Mouse (Mus musculus) limb, embryonic 11.5 days (tissue): ENCODE data around the gene Raet1e. TPM values are rescaled to one million over a fixed set of nuclear protein-coding genes. Genes with fewer than 3 reads are reported as not detected.
"Not testable (repeated sequence)": the region's sequence is repeated elsewhere in the genome, so short reads cannot be mapped to it uniquely, and the experiment has no call there.

ENCODE experiments used
- ATAC-seq: fragments of 200-750 bp; cut with Nextera tagmentation; 2 replicates; pipeline ENCODE4 v1.8.0; 2017; ENCODE audit warnings: low read depth; ENCODE audit not compliant: insufficient number of reproducible peaks, low FRiP score, low TSS enrichment
- DNase-seq: peaks from one replicate; pipeline ENCODE4 v3.0.0-alpha.2; 2015; ENCODE audit warnings: low spot score
- H3K27ac ChIP-seq: fragments of 300-500 bp; sonication (generic); replicated peaks from 2 replicates; pipeline ENCODE4 v1.5.1; 2014; ENCODE audit warnings: low read depth, mild to moderate bottlenecking, low read length
- H3K27me3 ChIP-seq: fragments of 300-500 bp; sonication (generic); 2 replicates; pipeline ENCODE4 v1.6.1; 2014; ENCODE audit warnings: mild to moderate bottlenecking, low read length, mixed read lengths; ENCODE audit not compliant: control insufficient read depth, insufficient read depth
- H3K36me3 ChIP-seq: fragments of 300-500 bp; sonication (generic); 2 replicates; pipeline ENCODE4 v1.6.1; 2014; ENCODE audit warnings: mild to moderate bottlenecking, low read length, moderate library complexity, mixed read lengths; ENCODE audit not compliant: control insufficient read depth, insufficient read depth
- H3K4me1 ChIP-seq: fragments of 300-500 bp; sonication (generic); 2 replicates; pipeline ENCODE4 v1.6.1; 2014; ENCODE audit warnings: low read length, mixed read lengths; ENCODE audit not compliant: control insufficient read depth, insufficient read depth
- H3K4me2 ChIP-seq: fragments of 300-500 bp; sonication (generic); 2 replicates; pipeline ENCODE4 v1.6.1; 2014; ENCODE audit warnings: low read depth, mild to moderate bottlenecking, moderate library complexity; ENCODE audit not compliant: severe bottlenecking
- H3K4me3 ChIP-seq: fragments of 300-500 bp; sonication (generic); 2 replicates; pipeline ENCODE4 v1.5.1; 2014; ENCODE audit warnings: low read depth, low read length
- H3K9ac ChIP-seq: fragments of 300-500 bp; sonication (generic); 2 replicates; pipeline ENCODE4 v1.6.1; 2014; ENCODE audit warnings: mild to moderate bottlenecking, low read length
- H3K9me3 ChIP-seq: fragments of 300-500 bp; sonication (generic); 2 replicates; pipeline ENCODE4 v1.6.1; 2016; ENCODE audit warnings: low read length; ENCODE audit not compliant: control insufficient read depth
- whole genome bisulfite sequencing: fragments of 180-500 bp; shearing (Covaris S2); extraction: QIAGEN DNeasy Blood & Tissue Kit; methylation state at CpG from one replicate; pipeline ENCODE4 v1.1.7; 2014; 5-methylcytosine and 5-hydroxymethylcytosine counted together
- polyA plus RNA-seq: library from polyadenylated mRNA; unstranded; fragments of >200 nt; fragmentation: Nextera tagmentation; extraction: Ambion mirVana; gene quantifications from 2 replicates; pipeline ENCODE4 v1.2.1, GENCODE M21; 2014

Raet1e gene
- polyA plus RNA-seq, 1 experiment from 2014 or later = 14.3 TPM

DNA sequence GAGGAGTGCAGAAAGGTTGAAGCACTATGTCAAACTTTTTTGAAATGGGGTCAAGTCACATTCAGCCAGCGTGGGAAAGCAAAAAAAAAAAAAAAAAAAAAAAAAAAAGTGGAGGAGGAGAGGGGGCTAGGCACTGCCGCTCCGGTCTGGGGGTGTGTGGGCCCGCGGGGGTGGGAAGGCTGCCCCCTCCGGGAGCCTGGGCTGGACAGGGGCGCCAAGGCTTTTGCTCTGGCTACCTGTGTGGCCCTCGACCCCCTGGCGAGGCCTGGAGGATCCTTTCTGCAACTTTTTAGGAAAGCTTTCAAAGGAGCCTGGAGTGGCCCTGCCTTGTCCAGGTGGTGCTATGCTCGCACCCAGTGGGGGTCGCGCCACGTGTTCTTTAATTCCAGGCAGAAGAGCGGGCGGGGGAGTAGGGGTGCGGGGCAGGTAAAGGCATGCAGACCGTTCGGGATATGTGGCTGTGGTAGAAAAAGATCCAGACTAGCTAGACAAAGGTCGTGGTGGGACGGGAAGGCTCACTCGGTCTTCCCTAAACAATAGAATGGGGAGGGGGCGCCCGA lies 1.3 kb downstream of the Raet1e start:
- H3K4me2 ChIP-seq = no peak overlapping the region
- no peak for ATAC-seq
- peaks cover 38% of the 10 kb centered on the region for H3K27me3 ChIP-seq
- no peak overlapping the region for H3K4me3 ChIP-seq
- no peak overlapping the region for H3K27ac ChIP-seq
- H3K9me3 ChIP-seq = no peaks in the 10 kb centered on the region
- WGBS = 1% methylated on average over 23 of the region's 23 CpGs
- DNase-seq = peak; percentile 34
- H3K4me1 ChIP-seq = no peaks in the 10 kb centered on the region
- no peak overlapping the region for H3K9ac ChIP-seq
- H3K36me3 ChIP-seq = no peaks in the 10 kb centered on the region

DNA sequence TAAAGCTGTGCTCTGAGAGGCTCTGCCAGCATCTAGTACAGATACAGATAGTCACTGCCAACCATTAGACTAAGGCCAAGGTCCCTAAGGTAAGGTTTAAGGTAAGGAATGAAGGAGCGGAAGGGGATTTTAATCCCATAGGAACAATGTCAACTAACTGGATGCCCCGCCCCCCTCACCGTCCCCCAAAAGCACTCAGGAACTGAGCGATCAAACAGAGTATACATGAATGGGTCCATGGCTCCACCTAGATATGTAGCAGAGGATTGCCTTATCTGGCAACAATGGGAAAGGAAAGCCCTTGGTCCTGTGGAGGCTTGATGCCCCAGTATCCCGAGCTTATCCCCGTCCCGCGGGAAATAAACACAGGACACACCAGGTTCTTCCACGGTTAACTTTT lies 4.9 kb downstream of the Raet1e start:
- not testable (repeated sequence) for H3K9me3 ChIP-seq, H3K4me1 ChIP-seq, H3K9ac ChIP-seq, H3K27ac ChIP-seq, H3K36me3 ChIP-seq, H3K4me3 ChIP-seq, ATAC-seq, DNase-seq
- WGBS = 14% methylated on average over 9 of the region's 9 CpGs
- Histone ChIP-seq H3K4me2 (peak overlapping the region; percentile 7; the same call in 1 of the 2 replicates), H3K27me3 (peaks cover 17% of the 10 kb centered on the region)

DNA sequence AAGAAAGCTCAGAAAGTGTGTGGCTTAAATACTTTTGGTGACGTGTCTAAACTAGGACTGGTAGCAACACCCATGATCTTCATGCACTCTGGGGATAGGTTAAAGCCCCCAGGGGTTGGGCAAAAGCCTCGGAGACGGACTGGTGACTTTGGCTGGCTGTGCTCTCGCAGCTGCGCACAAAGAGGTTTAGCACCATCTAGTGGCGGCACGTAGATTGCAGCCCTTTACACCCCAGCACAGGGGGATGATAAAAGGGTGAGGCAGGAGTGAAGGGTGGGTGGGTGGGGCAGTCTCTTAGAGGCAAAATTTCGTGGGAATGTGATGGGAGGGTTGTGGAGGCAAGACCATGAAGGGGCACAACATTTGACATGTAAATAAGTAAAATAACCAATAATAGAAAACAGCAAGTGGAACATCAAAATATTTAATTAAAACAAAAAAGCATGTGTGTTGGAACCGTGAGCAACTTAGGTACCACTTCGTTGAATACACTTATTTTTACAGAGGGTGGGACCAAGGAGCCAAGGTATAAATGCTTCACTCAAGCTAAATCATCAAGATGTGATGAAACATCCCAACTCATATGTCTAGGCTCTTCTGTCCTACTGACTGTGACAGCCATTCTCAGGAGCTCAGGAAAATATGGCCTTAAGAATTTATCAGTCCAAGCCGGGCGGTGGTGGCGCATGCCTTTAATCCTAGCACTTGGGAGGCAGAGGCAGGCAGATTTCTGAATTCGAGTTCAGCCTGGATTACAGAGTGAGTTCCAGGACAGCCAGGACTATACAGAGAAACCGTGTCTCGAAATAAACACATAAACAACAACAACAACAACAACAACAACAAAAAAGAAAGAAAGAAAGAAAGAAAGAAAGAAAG lies 5.6 kb downstream of the Raet1e start:
- not testable (repeated sequence) for H3K4me3 ChIP-seq, H3K9ac ChIP-seq, H3K9me3 ChIP-seq, H3K36me3 ChIP-seq, H3K27ac ChIP-seq, H3K4me1 ChIP-seq
- H3K4me2 ChIP-seq = peak overlapping the region; percentile 7; the same call in 1 of the 2 replicates
- ATAC-seq (peak; percentile 47; the same call in 1 of the 2 replicates), DNase-seq (peak; percentile 80)
- peaks cover 12% of the 10 kb centered on the region for H3K27me3 ChIP-seq
- WGBS = 38% methylated on average over 14 of the region's 16 CpGs

DNA sequence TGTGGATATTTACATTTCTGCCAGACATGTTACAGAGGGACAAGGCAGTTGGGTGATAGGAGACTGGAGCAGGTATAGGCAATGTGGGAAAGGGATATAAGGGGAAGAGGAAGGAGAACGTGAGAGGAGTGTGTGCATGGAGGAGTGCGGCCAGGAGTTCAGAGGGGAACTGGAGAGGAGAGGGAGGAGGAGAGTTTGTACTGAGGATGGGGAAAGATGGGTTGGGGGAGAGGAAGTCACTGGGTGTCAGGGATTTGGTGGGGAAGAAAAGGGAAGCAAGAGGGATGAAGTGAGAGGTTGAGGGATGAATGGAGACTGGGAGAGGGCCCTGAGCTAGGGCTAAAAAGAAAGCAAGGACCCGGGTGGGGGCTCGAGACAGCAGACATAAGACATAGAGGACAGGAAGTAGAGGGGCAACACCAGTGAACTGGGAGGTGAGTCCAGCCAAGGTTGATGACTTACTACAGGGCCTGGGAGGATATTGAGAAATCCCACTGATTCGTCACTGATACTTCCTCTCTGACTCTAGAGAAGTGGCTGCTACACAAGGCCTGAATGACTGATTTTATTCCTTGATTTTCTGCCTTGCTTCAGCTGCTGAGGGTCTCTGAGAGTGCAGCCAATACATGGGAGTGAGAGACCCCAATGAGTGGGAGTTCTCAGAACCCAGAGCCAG lies 7.1 kb downstream of the Raet1e start:
- ATAC-seq, H3K9ac ChIP-seq, H3K36me3 ChIP-seq, H3K9me3 ChIP-seq, H3K4me1 ChIP-seq, H3K27ac ChIP-seq, H3K27me3 ChIP-seq, H3K4me3 ChIP-seq, DNase-seq, H3K4me2 ChIP-seq: not testable (repeated sequence)
- WGBS = 59% methylated on average over 4 of the region's 5 CpGs

DNA sequence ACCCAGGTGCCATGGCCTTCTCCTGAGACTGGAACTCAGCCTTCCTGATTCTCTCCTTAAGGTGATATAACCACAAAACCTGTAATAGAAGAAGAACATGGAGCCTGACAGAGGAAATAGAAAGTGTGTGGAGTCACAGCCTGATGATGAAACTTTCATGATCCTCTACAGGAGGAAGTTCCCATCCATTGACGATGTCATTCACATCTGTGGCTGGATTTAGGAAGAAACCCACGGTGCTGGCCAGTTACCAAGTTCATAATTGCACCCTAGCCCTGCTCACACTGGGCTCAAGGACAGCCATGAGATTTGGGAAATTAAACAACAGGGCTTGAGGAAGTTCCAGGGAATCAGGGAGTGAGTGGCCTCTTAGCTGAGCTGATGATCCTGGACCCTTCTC lies 7.7 kb downstream of the Raet1e start:
- not testable (repeated sequence) for H3K4me1 ChIP-seq, H3K4me2 ChIP-seq, H3K9ac ChIP-seq, H3K36me3 ChIP-seq, H3K4me3 ChIP-seq, ATAC-seq, DNase-seq, H3K27ac ChIP-seq, H3K27me3 ChIP-seq, H3K9me3 ChIP-seq
- WGBS = 68% methylated on average over 2 of the region's 2 CpGs

DNA sequence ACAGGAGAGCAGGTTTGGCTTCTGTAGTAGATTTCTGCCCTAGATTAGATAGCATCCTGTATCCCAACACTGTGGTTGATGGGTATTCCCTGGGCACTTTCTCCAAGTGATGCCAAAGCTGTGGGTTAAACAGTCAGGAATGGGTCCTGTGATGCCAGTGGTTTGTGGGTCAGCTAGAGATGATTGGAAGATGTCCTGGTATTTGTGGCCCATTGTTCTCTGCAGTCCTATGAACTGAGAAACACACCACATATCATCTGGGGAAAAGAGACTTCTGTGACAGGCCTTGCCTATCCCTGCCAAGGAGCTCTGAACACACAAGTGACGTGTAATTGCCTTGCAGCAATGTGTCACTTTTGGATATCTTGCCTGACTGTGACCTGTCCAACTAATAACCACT lies 8.7 kb downstream of the Raet1e start:
- 79% methylated on average over 1 of the region's 1 CpGs for WGBS
- H3K36me3 ChIP-seq, DNase-seq, H3K4me3 ChIP-seq, H3K4me1 ChIP-seq, H3K27ac ChIP-seq, H3K9me3 ChIP-seq, H3K9ac ChIP-seq, H3K27me3 ChIP-seq, H3K4me2 ChIP-seq, ATAC-seq: not testable (repeated sequence)

DNA sequence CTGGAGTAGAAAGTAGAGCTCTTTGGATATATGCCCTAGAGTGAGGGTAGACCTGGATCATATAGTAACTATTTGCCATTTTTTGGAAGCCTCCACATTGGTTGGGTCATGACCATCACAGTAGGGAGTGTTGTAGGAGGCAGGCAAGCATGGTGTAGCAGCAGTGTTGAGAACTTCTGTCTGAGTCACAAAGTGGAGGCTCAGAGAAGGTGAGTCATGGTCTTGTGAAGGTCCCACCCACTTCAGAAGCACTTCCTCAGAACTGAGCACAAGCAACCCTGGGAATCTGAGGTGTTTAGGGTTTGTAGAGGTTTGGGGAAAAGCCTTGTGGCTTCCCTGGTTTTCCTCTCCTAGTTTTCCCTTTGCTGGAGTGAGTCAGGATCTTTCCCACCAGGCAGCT lies 10.7 kb downstream of the Raet1e start:
- not testable (repeated sequence) for H3K36me3 ChIP-seq, H3K27ac ChIP-seq, H3K4me3 ChIP-seq, H3K4me1 ChIP-seq, ATAC-seq, H3K9ac ChIP-seq, H3K27me3 ChIP-seq, H3K4me2 ChIP-seq, H3K9me3 ChIP-seq, DNase-seq

DNA sequence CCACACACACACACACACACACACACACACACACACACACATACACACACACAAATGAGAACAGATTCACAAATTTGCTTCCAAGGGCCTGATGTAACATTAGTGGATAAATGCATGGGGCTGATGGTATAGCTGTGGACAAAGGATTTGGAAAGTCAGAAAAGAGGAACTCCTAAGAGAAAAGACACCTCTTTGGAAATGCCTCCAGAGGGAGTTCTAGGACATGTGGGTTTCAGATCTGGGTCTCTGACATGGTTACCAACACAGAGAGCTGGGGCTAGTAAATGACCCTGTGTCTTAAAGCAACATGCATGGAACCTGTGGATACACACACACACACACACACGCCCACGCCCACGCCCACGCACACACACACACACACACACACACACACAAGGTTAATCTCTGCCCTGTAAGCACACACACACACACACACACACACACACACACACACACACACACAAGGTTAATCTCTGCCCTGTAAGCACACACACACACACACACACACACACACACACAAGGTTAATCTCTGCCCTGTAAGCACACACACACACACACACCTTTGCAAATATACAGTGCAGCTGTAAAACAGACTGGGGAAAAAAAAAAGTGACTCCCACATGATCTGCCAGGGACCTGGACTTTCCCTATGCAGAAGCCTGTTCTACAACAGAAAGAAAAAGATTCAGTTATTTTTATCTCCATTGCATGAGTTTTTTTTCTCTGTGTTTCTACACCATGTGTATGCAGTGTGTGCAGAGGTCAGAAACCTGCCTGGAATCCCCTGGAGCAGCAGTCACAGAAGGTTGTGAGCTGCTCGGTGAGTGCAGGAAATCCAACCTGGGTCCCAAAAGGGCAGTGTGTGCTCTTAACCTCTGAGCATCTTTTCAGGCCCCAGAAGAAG lies 14.3 kb downstream of the Raet1e start:
- H3K4me2 ChIP-seq, H3K27ac ChIP-seq, H3K9ac ChIP-seq, H3K36me3 ChIP-seq, DNase-seq, ATAC-seq, H3K27me3 ChIP-seq, H3K9me3 ChIP-seq, H3K4me3 ChIP-seq, H3K4me1 ChIP-seq: not testable (repeated sequence)
- 68% methylated on average over 4 of the region's 5 CpGs for WGBS
